Mouse (Mus musculus) lung, adult 2 months (tissue): ENCODE results near the gene Ankrd12. TPM values are rescaled to one million over a fixed set of nuclear protein-coding genes. Genes with fewer than 3 reads are reported as not detected.

ENCODE experiments used
- DNase-seq: peaks from one replicate; pipeline ENCODE4 v3.0.0; 2022
- H3K4me1 ChIP-seq: fragments of 200-500 bp; 2 replicates; pipeline ENCODE4 v1.6.1; 2011; ENCODE audit warnings: low read length; ENCODE audit not compliant: control insufficient read depth, insufficient read depth
- H3K4me3 ChIP-seq: fragments of 200-500 bp; replicated peaks from 2 replicates; pipeline ENCODE3; 2011; ENCODE audit warnings: low read depth, mild to moderate bottlenecking, control low read depth, low read length; ENCODE audit errors: extremely low read depth
- CTCF ChIP-seq: fragments of 200-500 bp; IDR thresholded peaks from 2 replicates; pipeline ENCODE4 v1.5.1; 2011; ENCODE audit warnings: mild to moderate bottlenecking, low read length, control low read depth; ENCODE audit not compliant: insufficient read depth
- POLR2A ChIP-seq: fragments of 200-500 bp; IDR thresholded peaks from 2 replicates; pipeline ENCODE4 v1.6.1; 2011; ENCODE audit warnings: low read depth, mild to moderate bottlenecking, control low read depth, low read length, borderline replicate concordance; ENCODE audit errors: extremely low read depth
- WGBS: fragments of 180-500 bp; shearing (Covaris S2); methylation state at CpG from one replicate; pipeline ENCODE4 v1.1.7; 2018; 5-methylcytosine and 5-hydroxymethylcytosine counted together
- polyA plus RNA-seq: library from polyadenylated mRNA; depleted of rRNA; stranded (reverse); fragments of >200 nt; gene quantifications from 2 replicates; pipeline ENCODE4 v1.2.3, GENCODE M21; 2012

The Ankrd12 gene
- polyA plus RNA-seq, 1 experiment: 5.4 TPM

GRCm38 (mm10) chr17:65956140-65956539, 120.7 kb downstream of the Ankrd12 start:
- TF ChIP-seq CTCF (no peak), POLR2A (no peak)

DNA sequence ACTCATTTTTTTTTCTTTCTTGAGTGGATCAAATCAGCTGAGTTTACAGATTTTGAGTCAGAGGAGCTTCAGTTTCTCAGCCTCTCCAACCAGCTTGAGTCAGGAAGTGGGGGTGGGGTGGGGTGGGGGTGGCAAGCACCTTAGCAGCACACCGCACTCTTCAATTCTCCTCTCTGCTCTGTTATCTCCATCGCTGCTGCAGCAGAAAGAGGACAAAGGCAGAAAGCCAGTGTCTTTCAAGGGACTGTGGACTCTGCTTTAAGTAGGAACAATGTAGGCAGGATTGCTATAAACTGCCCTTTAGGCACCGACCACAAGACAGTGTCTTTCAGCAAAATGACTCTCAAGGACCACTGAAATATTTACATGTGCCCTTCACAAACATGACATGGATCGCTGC, 122.9 kb downstream of the Ankrd12 start:
- Histone ChIP-seq H3K4me1 (peaks cover 11% of the 10 kb centered on the region), H3K4me3 (no peak overlapping the region)
- no peak for TF ChIP-seq POLR2A
- no peak for TF ChIP-seq CTCF
- no peak for DNase-seq
- WGBS: 46% methylated on average over 4 of the region's 4 CpGs

More at GRCm38 (mm10) chr17:65956140-65956539, 120.7 kb downstream of the Ankrd12 start:
- no peak overlapping the region for H3K4me3 ChIP-seq
- no peak for DNase-seq
- WGBS: 85% methylated on average over 3 of the region's 3 CpGs
- H3K4me1 ChIP-seq: peaks cover 8% of the 10 kb centered on the region

- 78% methylated on average over 5 of the region's 5 CpGs for WGBS
- TF ChIP-seq CTCF: no peak
- no peak for TF ChIP-seq POLR2A
- DNase-seq: no peak
- H3K4me3 ChIP-seq: no peak overlapping the region
- H3K4me1 ChIP-seq: peaks cover 8% of the 10 kb centered on the region
These were observed 124.8 kb downstream of the Ankrd12 start for GRCm38 (mm10) chr17:65952083-65952482.

DNA sequence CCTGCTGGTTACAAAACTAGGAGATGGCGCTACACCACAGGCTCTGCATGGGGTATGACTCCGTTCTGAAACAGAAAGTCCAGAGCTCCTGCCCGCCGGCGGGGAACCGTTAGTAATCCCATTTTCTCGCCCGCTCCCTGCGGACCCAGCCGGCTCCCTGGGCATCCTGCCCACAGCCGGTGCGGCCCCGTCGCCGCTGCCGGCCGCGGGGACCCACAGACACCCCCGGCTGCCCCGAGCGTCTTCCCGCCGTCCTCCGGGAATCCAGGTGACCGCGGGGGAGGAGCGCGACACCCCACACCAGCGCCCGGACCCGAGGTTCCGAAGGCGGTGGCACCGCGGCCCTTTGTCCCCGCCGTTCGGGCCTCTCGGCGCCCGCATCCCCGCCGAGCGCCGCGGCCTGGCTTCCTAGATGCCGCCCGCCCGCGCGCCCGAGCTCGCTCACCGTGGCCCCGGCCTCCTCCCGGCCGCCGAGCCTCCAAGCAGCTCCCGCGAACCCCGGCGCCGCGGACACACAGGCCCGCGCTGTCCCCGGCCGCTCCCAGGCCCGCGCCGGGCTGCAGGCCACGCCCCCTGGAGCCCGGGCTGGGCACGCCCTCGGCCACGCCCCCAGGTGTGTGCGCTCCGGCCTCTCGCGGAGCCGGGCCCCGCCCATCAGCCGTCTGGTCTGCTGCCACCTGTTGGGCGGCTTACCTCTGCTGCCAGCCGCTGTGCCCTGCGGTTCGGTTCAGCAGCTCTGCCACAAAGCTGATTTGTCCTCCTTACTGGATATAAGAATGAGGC, 126.1 kb downstream of the Ankrd12 start, which contains the start of gene Twsg1:
Twsg1 (minus strand) TSS at position 605 of the 783 bp plus-strand sequence.
- TF ChIP-seq CTCF (peak; percentile 38), POLR2A (peak; percentile 57; the same call in 1 of the 2 replicates)
- H3K4me3 ChIP-seq: peak within 1 kb of the TSS; percentile 75
- under 1% methylated on average over 87 of the region's 87 CpGs for WGBS
- H3K4me1 ChIP-seq: peaks cover 8% of the 10 kb centered on the region
- DNase-seq: peak; percentile 93

DNA sequence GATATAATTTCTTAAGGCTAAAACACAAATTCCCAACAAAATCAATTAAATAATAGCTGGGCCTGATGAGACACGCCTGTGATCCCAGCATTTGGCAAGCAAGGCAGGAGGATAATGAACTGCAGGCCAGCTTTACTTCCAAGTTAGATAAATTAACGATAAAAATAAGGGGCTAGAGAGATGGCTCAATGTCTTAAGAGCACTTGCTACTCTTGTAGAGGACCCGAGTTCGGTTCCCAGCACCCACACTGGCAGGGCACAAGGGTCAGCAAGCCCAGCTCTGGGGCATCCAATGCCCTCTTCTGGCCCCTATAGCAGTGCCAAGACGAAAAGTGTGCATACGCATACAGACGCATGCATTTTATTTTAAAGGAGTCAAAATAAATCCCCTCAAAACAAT, 126.7 kb downstream of the Ankrd12 start:
- no peak for DNase-seq
- WGBS: 23% methylated on average over 7 of the region's 7 CpGs
- Histone ChIP-seq H3K4me3 (peak overlapping the region; percentile 75), H3K4me1 (peaks cover 8% of the 10 kb centered on the region)
- TF ChIP-seq POLR2A: no peak
- TF ChIP-seq CTCF: no peak

DNA sequence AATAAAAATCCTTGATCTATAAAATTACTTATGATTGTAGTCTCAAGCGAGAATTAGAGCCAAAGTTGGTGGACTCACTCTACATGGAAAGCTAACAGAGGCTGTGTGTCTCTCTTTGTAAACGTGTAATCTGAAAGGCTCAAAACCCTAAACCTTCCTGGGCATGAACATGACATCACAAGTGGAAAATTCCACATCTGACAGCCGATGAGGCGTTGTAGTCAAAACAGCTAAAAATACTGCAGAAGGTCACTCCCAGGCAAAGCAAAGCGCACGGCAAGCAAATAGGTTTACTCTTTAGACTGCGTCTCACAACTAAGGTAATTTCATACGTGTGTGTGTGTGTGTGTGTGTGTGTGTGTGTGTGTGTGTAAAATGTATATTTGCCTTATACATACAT, 129.6 kb downstream of the Ankrd12 start:
- TF ChIP-seq POLR2A: no peak
- DNase-seq: no peak
- Histone ChIP-seq H3K4me3 (no peak overlapping the region), H3K4me1 (peaks cover 8% of the 10 kb centered on the region)
- 49% methylated on average over 8 of the region's 8 CpGs for WGBS

GRCm38 (mm10) chr17:65945420-65945819, 131.5 kb downstream of the Ankrd12 start:
- Histone ChIP-seq H3K4me1 (peaks cover 4% of the 10 kb centered on the region; the same call in 1 of the 2 replicates), H3K4me3 (no peak overlapping the region)
- WGBS: 87% methylated on average over 2 of the region's 2 CpGs
- no peak for DNase-seq
- TF ChIP-seq POLR2A: no peak
- TF ChIP-seq CTCF: no peak

DNA sequence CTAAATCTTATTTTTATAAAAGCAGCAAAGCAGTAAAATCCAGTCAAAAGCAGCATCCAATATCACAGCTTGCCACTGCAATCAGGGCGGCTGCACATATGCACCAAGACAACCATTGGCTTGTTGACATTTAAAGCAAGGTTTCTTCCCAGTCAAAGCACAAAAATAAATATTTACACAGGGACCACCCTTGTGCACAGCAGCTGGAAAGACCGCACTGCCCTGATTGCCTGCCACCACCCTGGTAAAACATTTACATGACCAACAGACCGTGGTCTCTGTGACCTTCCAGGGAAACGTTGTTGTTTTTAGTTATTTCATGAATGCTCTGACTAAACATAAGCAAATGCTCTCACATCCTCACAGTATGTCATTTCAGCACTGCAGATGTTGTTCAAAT, 134.5 kb downstream of the Ankrd12 start:
- WGBS: 31% methylated on average over 4 of the region's 4 CpGs
- Histone ChIP-seq H3K4me1 (peaks cover 17% of the 10 kb centered on the region), H3K4me3 (no peak overlapping the region)
- DNase-seq: no peak
- TF ChIP-seq POLR2A: no peak
- TF ChIP-seq CTCF: no peak

DNA sequence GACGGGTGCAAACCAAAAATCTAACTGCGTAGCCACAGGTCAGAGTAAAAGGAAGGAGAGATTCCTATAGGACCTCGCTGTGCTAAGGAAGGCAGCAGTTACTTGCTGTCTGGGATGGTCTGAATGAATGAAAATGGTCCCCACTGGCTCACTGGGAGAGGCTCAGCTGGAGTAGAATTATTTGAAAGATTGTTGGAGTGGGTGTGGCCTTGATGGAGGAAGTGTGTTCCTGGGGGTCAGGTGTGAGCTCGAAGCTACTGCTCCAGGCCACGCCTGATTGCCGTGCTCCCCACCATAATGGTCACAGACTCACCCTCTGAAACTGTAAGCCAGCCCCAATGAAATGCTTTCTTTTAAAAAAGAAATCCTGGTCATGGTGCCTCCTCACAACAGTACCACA, 135.6 kb downstream of the Ankrd12 start:
- 88% methylated on average over 6 of the region's 6 CpGs for WGBS
- TF ChIP-seq POLR2A: no peak
- no peak for TF ChIP-seq CTCF
- no peak for DNase-seq
- Histone ChIP-seq H3K4me1 (peaks cover 15% of the 10 kb centered on the region), H3K4me3 (no peak overlapping the region)

DNA sequence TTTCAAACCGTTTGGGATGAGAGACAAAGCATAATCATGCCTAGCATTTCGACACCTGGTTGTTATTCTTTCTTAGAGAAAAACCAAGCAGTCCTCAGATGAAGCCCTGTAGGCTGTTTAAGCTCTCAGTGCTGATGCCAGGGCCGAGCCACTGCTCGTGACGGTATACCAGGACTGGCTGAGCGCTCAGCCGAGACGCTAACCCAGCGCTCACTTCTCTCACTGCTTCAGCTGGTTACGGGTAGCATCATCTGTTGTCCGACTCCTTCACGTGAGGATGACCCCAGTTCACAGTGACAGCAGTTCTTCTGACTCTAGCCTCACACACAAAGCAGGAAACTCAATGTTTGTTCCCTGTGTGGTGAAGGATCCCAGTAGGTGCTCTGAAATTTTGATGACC, 136.7 kb downstream of the Ankrd12 start:
- 68% methylated on average over 12 of the region's 12 CpGs for WGBS
- DNase-seq: no peak

More for the DNA sequence above, 136.7 kb downstream of the Ankrd12 start:
- H3K4me3 ChIP-seq: no peak overlapping the region
- peaks cover 15% of the 10 kb centered on the region for H3K4me1 ChIP-seq
- no peak for TF ChIP-seq POLR2A
